8 mouse cellular contexts compared by ENCODE assay signal in genomic region chr5:139149681-139150602, GRCm38 (mm10). TPM values are rescaled to one million over a fixed set of nuclear protein-coding genes. Genes with fewer than 3 reads are reported as not detected.
DNase-seq lines count a peak whose midpoint lies in the region; ATAC-seq and TF ChIP-seq lines count a peak whose summit lies in the region.

Gene Prkar1b, minus strand, starts transcription at chr5:139150001.
Gene Dnaaf5, plus strand, starts transcription at chr5:139150223.

- DNase-seq in A20 (ENCODE audit: low read depth, low spot score): peak; percentile 100
- DNase-seq in heart, adult 9 months (ENCODE audit: low spot score in 2 of 2): peak; percentile 96 to 97
- peak; percentile 94 to 96 for DNase-seq in monocyte, adult 2 months (ENCODE audit: low read depth in 1 of 2, low spot score in 2 of 2)
- DNase-seq in spleen, postnatal 36 days (ENCODE audit: low spot score in 2 of 2): peak; percentile 97 to 98

- H3K4me1 ChIP-seq in bone marrow macrophage, adult 2 months (ENCODE audit: control insufficient read depth, insufficient read depth, low read length): peaks cover 11% of the 10 kb centered on the region
- no peaks in the 10 kb centered on the region; the same call in 1 of the 2 replicates for H3K4me1 ChIP-seq in embryonic fibroblast, embryonic 13.5 days (ENCODE audit: control insufficient read depth, insufficient read depth, low read length)
- H3K4me1 ChIP-seq in kidney, embryonic 14.5 days (ENCODE audit: control insufficient read depth, insufficient read depth, low read length): peaks cover 12% of the 10 kb centered on the region
- peaks cover 19% of the 10 kb centered on the region for H3K4me1 ChIP-seq in limb, embryonic 15.5 days

- H3K4me3 ChIP-seq in bone marrow macrophage, adult 2 months (ENCODE audit: insufficient read depth, low read length): peak within 1 kb of the TSS; percentile 92
- peak within 1 kb of the TSS; percentile 62 for H3K4me3 ChIP-seq in embryonic fibroblast, embryonic 13.5 days (ENCODE audit: insufficient read depth, low read length)
- H3K4me3 ChIP-seq in kidney, embryonic 14.5 days (ENCODE audit: low read length): peak within 1 kb of the TSS; percentile 81
- H3K4me3 ChIP-seq in limb, embryonic 15.5 days: peak within 1 kb of the TSS; percentile 96

- H3K9ac ChIP-seq in kidney, embryonic 14.5 days (ENCODE audit: low read depth, low read length): peak within 1 kb of the TSS; percentile 69
- H3K9ac ChIP-seq in limb, embryonic 15.5 days: peak within 1 kb of the TSS; percentile 72

- TF ChIP-seq CTCF in bone marrow macrophage, adult 2 months (IDR thresholded peaks at IDR 0.05; ENCODE audit: low read depth, low read length): no peak
- no peak for TF ChIP-seq CTCF in embryonic fibroblast, embryonic 13.5 days (IDR thresholded peaks at IDR 0.05; ENCODE audit: borderline replicate concordance, insufficient read depth, low read length)

- TF ChIP-seq POLR2A in bone marrow macrophage, adult 2 months (IDR thresholded peaks at IDR 0.05; ENCODE audit: borderline replicate concordance, low read depth, low read length): no peak
- peak; percentile 52 for TF ChIP-seq POLR2A in embryonic fibroblast, embryonic 13.5 days (IDR thresholded peaks at IDR 0.05; ENCODE audit: low read depth, low read length)

- peaks cover 29% of the 10 kb centered on the region for H3K36me3 ChIP-seq in kidney, embryonic 14.5 days (ENCODE audit: control insufficient read depth, insufficient read depth, low read length)
- peaks cover 27% of the 10 kb centered on the region for H3K36me3 ChIP-seq in limb, embryonic 15.5 days

- ATAC-seq in kidney, embryonic 14.5 days (ENCODE audit: low FRiP score, low TSS enrichment): peak; percentile 98
- peak; percentile 96 for ATAC-seq in limb, embryonic 15.5 days (ENCODE audit: insufficient number of reproducible peaks, low FRiP score, low TSS enrichment, low read depth)

- no peaks in the 10 kb centered on the region for H3K9me3 ChIP-seq in kidney, embryonic 14.5 days (ENCODE audit: control insufficient read depth, low read length)
- no peaks in the 10 kb centered on the region for H3K9me3 ChIP-seq in limb, embryonic 15.5 days

- WGBS in kidney, embryonic 14.5 days: under 1% methylated on average over 67 of the region's 87 CpGs
- WGBS in limb, embryonic 15.5 days: under 1% methylated on average over 83 of the region's 87 CpGs

- peak within 1 kb of the TSS; percentile 56 for H3K4me2 ChIP-seq in kidney, embryonic 14.5 days (replicated peaks; ENCODE audit: low read depth, low read length)
- peak within 1 kb of the TSS; percentile 90 for H3K4me2 ChIP-seq in limb, embryonic 15.5 days

- peak within 1 kb of the TSS; percentile 63 for H3K27ac ChIP-seq in bone marrow macrophage, adult 2 months (ENCODE audit: insufficient read depth, low read depth, low read length)
- no peak within 1 kb of the TSS for H3K27ac ChIP-seq in embryonic fibroblast, embryonic 13.5 days (ENCODE audit: insufficient read depth, low read length)
- H3K27ac ChIP-seq in kidney, embryonic 14.5 days (ENCODE audit: low read depth, low read length): no peak within 1 kb of the TSS; the same call in 1 of the 2 replicates
- H3K27ac ChIP-seq in limb, embryonic 15.5 days: peak within 1 kb of the TSS; percentile 57

- H3K27me3 ChIP-seq in kidney, embryonic 14.5 days (ENCODE audit: control insufficient read depth, insufficient read depth, low read length): no peaks in the 10 kb centered on the region
- no peaks in the 10 kb centered on the region for H3K27me3 ChIP-seq in limb, embryonic 15.5 days

RNA-seq across cellular contexts. Expression of gene Prkar1b, which starts in this region (rescaled TPM):
- polyA plus RNA-seq in bone marrow macrophage, adult 2 months (2012; ENCODE audit: insufficient read depth, insufficient read length, missing spikeins): 2.1 and 2.5 TPM in 2 replicates
- 20.4 and 31.4 TPM in 2 replicates for polyA plus RNA-seq in embryonic fibroblast, embryonic 13.5 days (2011; ENCODE audit: insufficient read length, low read depth, missing spikeins)
- 10.0 and 15.7 TPM in 2 replicates for polyA plus RNA-seq in kidney, embryonic 14.5 days (2014; fragmentation: Nextera tagmentation; extraction: Ambion mirVana)
- 19.2 and 20.1 TPM in 2 replicates for polyA plus RNA-seq in limb, embryonic 15.5 days (2015; fragmentation: Nextera tagmentation; extraction: Ambion mirVana)

RNA-seq across cellular contexts. Expression of gene Dnaaf5, which starts in this region (rescaled TPM):
- 6.2 and 7.5 TPM in 2 replicates for polyA plus RNA-seq in bone marrow macrophage, adult 2 months (2012; ENCODE audit: insufficient read depth, insufficient read length, missing spikeins)
- 8.5 and 10.2 TPM in 2 replicates for polyA plus RNA-seq in embryonic fibroblast, embryonic 13.5 days (2011; ENCODE audit: insufficient read length, low read depth, missing spikeins)
- 9.1 and 11.5 TPM in 2 replicates for polyA plus RNA-seq in kidney, embryonic 14.5 days (2014; fragmentation: Nextera tagmentation; extraction: Ambion mirVana)
- polyA plus RNA-seq in limb, embryonic 15.5 days (2015; fragmentation: Nextera tagmentation; extraction: Ambion mirVana): 4.7 and 5.5 TPM in 2 replicates

Comparison
In these comparisons a context has a peak if more than half of its experiments do, and no peak if none do; other contexts are left out.
1. H3K27ac ChIP-seq: peak in bone marrow macrophage, adult 2 months (single experiment) and limb, embryonic 15.5 days (single experiment); none in embryonic fibroblast, embryonic 13.5 days (single experiment) and kidney, embryonic 14.5 days (single experiment).
2. Peak in every context shown above with its lines, with median percentiles within 50 percentile points of each other: DNase-seq and H3K4me3 ChIP-seq.